Mouse (Mus musculus): Measurements from ENCODE around the gene Celsr3.

DNA sequence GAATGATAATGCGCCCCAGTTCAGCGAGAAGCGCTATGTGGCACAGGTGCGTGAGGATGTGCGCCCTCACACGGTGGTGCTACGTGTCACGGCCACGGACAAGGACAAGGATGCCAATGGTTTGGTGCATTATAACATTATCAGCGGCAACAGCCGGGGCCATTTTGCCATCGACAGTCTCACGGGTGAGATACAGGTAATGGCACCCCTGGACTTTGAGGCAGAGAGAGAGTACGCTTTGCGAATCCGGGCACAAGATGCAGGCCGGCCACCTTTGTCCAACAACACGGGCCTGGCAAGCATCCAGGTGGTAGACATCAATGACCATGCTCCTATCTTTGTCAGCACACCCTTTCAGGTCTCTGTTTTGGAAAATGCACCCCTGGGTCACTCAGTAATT, 1.8 kb downstream of the Celsr3 start:
- TF ChIP-seq CTCF (IDR thresholded peaks at IDR 0.05; ENCODE audit: low read depth, low read length) (no peak), POLR2A (IDR thresholded peaks at IDR 0.05; ENCODE audit: borderline replicate concordance, low read depth, low read length) (no peak)

Measured in bone marrow macrophage, adult 2 months (primary cell).